Mouse (Mus musculus) thymus, adult 2 months (tissue): ENCODE results near the gene Slc8b1.

Source experiments
- CTCF ChIP-seq: fragments of 200-500 bp; IDR thresholded peaks from 2 replicates; pipeline ENCODE4 v1.5.1; 2012; ENCODE audit warnings: mild to moderate bottlenecking, control low read depth, low read length, moderate library complexity, borderline replicate concordance; ENCODE audit not compliant: control insufficient read depth, poor library complexity, insufficient read depth; ENCODE audit errors: extremely low read depth
- POLR2A ChIP-seq: fragments of 200-500 bp; IDR thresholded peaks from 2 replicates; pipeline ENCODE4 v1.6.1; 2012; ENCODE audit warnings: mild to moderate bottlenecking, low read length, control low read depth, moderate library complexity; ENCODE audit not compliant: control insufficient read depth, poor library complexity, insufficient read depth; ENCODE audit errors: extremely low read depth

DNA sequence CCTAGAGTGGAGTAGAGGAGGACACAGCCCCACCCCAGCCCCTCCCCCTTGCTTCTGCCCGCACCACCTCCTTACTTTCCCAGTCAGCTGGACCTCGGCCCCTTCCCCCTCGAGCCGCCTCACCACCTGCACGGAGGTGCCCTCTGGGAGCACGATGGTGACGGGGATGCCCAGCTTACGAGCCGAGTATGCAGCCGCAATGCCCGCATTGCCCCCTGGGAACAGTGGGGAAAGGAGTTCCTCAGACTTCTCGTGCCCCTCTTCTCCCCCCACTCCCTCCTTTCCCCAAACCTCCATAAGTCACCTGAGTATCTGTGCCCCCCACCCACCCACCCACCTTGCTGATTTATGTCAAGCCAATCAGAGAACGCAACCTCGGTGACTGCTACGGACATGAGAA, 49.1 kb upstream of the Slc8b1 start:
- no peak for TF ChIP-seq CTCF
- no peak for TF ChIP-seq POLR2A
